Mouse (Mus musculus): ENCODE data around the gene Shisa3.

DNA sequence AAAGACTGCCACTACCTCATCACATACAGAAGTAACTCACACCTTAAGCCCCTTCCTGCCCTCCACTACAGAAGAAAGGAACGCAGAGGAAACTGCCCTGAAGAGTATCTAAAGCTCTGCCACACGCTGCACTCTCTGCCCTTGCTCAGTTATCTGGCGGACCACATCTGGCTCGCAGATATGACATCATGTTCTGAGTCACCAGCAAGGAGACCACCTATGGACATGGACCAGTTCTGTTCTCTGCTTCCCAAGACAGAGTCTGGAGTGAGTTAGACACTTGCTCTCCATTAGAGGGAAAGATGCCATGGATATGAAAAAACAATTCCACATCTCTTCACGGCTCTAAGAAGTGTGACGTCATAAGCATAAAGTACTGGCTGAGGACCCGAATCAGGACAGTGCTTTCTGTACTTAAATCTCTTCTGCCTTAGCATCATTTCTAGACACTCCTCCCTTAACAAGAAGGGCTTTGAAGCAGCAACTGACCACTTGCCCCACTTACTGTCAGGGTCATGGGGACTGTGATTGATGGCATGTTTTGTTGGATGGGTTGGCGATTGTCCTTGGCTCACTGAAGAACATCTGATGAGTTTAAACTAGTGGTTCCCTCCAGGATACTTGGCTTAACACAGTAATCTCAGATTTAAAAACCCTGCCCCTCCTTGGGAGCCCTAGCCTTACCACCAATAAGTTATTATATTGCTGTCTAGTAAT, 33.1 kb downstream of the Shisa3 start:
- TF ChIP-seq CTCF (IDR thresholded peaks at IDR 0.05; ENCODE audit: low read depth, low read length), result no peak
- no peak for TF ChIP-seq POLR2A (IDR thresholded peaks at IDR 0.05; ENCODE audit: extremely low read depth, insufficient read depth, low read length)
